In genomic region chr16:91730446-91730845, GRCm38 (mm10) we compare ENCODE assay signal across 8 mouse cellular contexts. TPM values are rescaled to one million over a fixed set of nuclear protein-coding genes. Genes with fewer than 3 reads are reported as not detected.
DNase-seq lines count a peak whose midpoint lies in the region; ATAC-seq and TF ChIP-seq lines count a peak whose summit lies in the region.

No protein-coding gene starts in this region.

- H3K4me3 ChIP-seq in E14TG2a.4 (replicated peaks; ENCODE audit: low read length) = peak overlapping the region; percentile 89
- H3K4me3 ChIP-seq in forebrain, embryonic 14.5 days (ENCODE audit: low read depth, low read length) = peak overlapping the region; percentile 93
- peak overlapping the region; percentile 85 for H3K4me3 ChIP-seq in limb, embryonic 15.5 days

- peaks cover 56% of the 10 kb centered on the region for H3K4me1 ChIP-seq in E14TG2a.4 (replicated peaks; ENCODE audit: low read depth, low read length)
- H3K4me1 ChIP-seq in forebrain, embryonic 14.5 days (ENCODE audit: control insufficient read depth, insufficient read depth, low read length) = peaks cover 21% of the 10 kb centered on the region
- H3K4me1 ChIP-seq in limb, embryonic 15.5 days = peaks cover 25% of the 10 kb centered on the region

- peaks cover 22% of the 10 kb centered on the region for H3K36me3 ChIP-seq in E14TG2a.4 (ENCODE audit: insufficient read depth, low read length)
- H3K36me3 ChIP-seq in forebrain, embryonic 14.5 days (ENCODE audit: control insufficient read depth, insufficient read depth, low read length) = no peaks in the 10 kb centered on the region
- H3K36me3 ChIP-seq in limb, embryonic 15.5 days = 0 out of 2 replicates have a peak, but pooled peaks cover 3% of the 10 kb centered on the region

- intact Hi-C loops in gastrocnemius, postnatal 14 days (cut with DNase I; ENCODE audit: low total_unique reads) = loop anchor here (10.0 kb wide), 1 partner anchor 74 kb away; no protein-coding TSS in a partner anchor

- no peak for TF ChIP-seq CTCF in E14TG2a.4 (conservative IDR thresholded peaks at IDR 0.05; ENCODE audit: low read length)

- peak; percentile 23 for DNase-seq in gastrocnemius, postnatal 14 days
- DNase-seq in gastrocnemius, adult 18-20 months (ENCODE audit: low spot score) = no peak
- DNase-seq in forebrain, embryonic 14.5 days (ENCODE audit: low spot score) = no peak
- DNase-seq in urinary bladder, postnatal 14 days (ENCODE audit: low spot score) = no peak
- no peak for DNase-seq in spleen, postnatal 4 days (ENCODE audit: low spot score in 2 of 2)

- H3K9ac ChIP-seq in forebrain, embryonic 14.5 days (ENCODE audit: low read length) = peak overlapping the region; percentile 91
- H3K9ac ChIP-seq in limb, embryonic 15.5 days = peak overlapping the region; percentile 85

- no peaks in the 10 kb centered on the region for H3K9me3 ChIP-seq in E14TG2a.4 (ENCODE audit: low read length)
- H3K9me3 ChIP-seq in forebrain, embryonic 14.5 days (replicated peaks; ENCODE audit: control insufficient read depth, low read length) = no peaks in the 10 kb centered on the region
- H3K9me3 ChIP-seq in limb, embryonic 15.5 days = no peaks in the 10 kb centered on the region

- WGBS in forebrain, embryonic 14.5 days = under 1% methylated on average over 11 of the region's 11 CpGs
- WGBS in limb, embryonic 15.5 days = 4% methylated on average over 11 of the region's 11 CpGs

- ATAC-seq in forebrain, embryonic 14.5 days = no peak
- ATAC-seq in limb, embryonic 15.5 days (ENCODE audit: insufficient number of reproducible peaks, low FRiP score, low TSS enrichment, low read depth) = no peak
- no peak for ATAC-seq in cerebellum, adult (ENCODE audit: insufficient number of reproducible peaks, low FRiP score, low TSS enrichment)

- H3K27me3 ChIP-seq in E14TG2a.4 (ENCODE audit: insufficient read depth, low read length) = peaks cover 13% of the 10 kb centered on the region
- H3K27me3 ChIP-seq in forebrain, embryonic 14.5 days (replicated peaks; ENCODE audit: control insufficient read depth, insufficient read depth, low read length) = no peaks in the 10 kb centered on the region
- no peaks in the 10 kb centered on the region for H3K27me3 ChIP-seq in limb, embryonic 15.5 days

- peak overlapping the region; percentile 97 for H3K27ac ChIP-seq in forebrain, embryonic 14.5 days (ENCODE audit: low read depth, low read length)
- 0 out of 2 replicates have a peak overlapping the region, but pooled peaks have one; percentile 95 for H3K27ac ChIP-seq in limb, embryonic 15.5 days

- peak overlapping the region; percentile 63 for H3K4me2 ChIP-seq in forebrain, embryonic 14.5 days (ENCODE audit: low read length)
- H3K4me2 ChIP-seq in limb, embryonic 15.5 days = peak overlapping the region; percentile 68

RNA-seq across cellular contexts. Expression of gene Itsn1, which starts 1.4 kb away (rescaled TPM):
- total RNA-seq in gastrocnemius, postnatal 14 days (2021) = 10 to 100 TPM; 45.6 to 52.0 TPM
- 10 to 100 TPM; 62.8 to 63.5 TPM for total RNA-seq in gastrocnemius, adult 18-20 months (2021)
- polyA plus RNA-seq in forebrain, embryonic 14.5 days (2014; fragmentation: Nextera tagmentation; extraction: Ambion mirVana) = 54.2 and 63.7 TPM in 2 replicates
- 22.7 and 23.8 TPM in 2 replicates for polyA plus RNA-seq in limb, embryonic 15.5 days (2015; fragmentation: Nextera tagmentation; extraction: Ambion mirVana)

RNA-seq across cellular contexts. Expression of gene Cryzl1, which starts 1.7 kb away (rescaled TPM):
- 10 to 100 TPM; 13.3 to 13.8 TPM for total RNA-seq in gastrocnemius, postnatal 14 days (2021)
- total RNA-seq in gastrocnemius, adult 18-20 months (2021) = 10 to 100 TPM; 11.4 to 15.6 TPM
- polyA plus RNA-seq in forebrain, embryonic 14.5 days (2014; fragmentation: Nextera tagmentation; extraction: Ambion mirVana) = 104 and 119 TPM in 2 replicates
- 61.5 and 65.9 TPM in 2 replicates for polyA plus RNA-seq in limb, embryonic 15.5 days (2015; fragmentation: Nextera tagmentation; extraction: Ambion mirVana)

RNA-seq across cellular contexts. Expression of gene Donson, which starts 41.9 kb away (rescaled TPM):
- 1 to 10 TPM; 1.6 to 1.8 TPM for total RNA-seq in gastrocnemius, postnatal 14 days (2021)
- 1 to 10 TPM; 1.1 TPM for total RNA-seq in gastrocnemius, adult 18-20 months (2021)
- 15.3 and 19.9 TPM in 2 replicates for polyA plus RNA-seq in forebrain, embryonic 14.5 days (2014; fragmentation: Nextera tagmentation; extraction: Ambion mirVana)
- polyA plus RNA-seq in limb, embryonic 15.5 days (2015; fragmentation: Nextera tagmentation; extraction: Ambion mirVana) = 17.3 and 19.0 TPM in 2 replicates
